Mouse (Mus musculus): ENCODE results near the gene Arhgef3.

GRCm38 (mm10) chr14:27317146-27317545 lies 202.4 kb downstream of the Arhgef3 start:
- TF ChIP-seq CTCF (IDR thresholded peaks at IDR 0.05), result no peak
- no peak for TF ChIP-seq EP300 (IDR thresholded peaks at IDR 0.05)

All from lung, postnatal 0 days (tissue).